Comparison of ENCODE assay signal across 9 mouse cellular contexts in the genomic region with DNA sequence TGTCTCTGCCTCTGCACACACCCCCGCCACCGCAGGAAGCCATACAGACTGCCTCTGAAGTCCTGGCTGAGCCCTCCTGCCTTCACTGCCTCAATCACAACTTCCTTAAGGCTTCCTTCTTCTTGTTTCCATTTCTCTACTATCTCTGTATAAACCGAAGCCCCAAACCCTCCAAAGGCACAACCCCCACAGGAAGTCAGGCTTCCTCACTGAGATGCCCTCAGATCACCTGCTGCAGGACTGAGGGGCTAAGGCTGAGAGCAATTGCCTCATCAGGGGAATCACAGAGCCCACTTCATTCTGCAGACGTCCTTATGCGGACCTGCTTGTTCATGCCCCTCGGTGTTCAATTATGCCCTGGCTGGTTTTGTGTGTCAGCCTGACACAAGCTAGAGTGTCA. TPM values are rescaled to one million over a fixed set of nuclear protein-coding genes. Genes with fewer than 3 reads are reported as not detected.
A peak's percentile ranks its signal among the peaks of the same experiment; 100 is the strongest.
DNase-seq lines count a peak whose midpoint lies in the region; ATAC-seq lines count a peak whose summit lies in the region.
"Had no signal": no experiment of that assay in that cellular context is flagged by ENCODE, and none has a peak within 500 bp of the region (broad histone marks: within the 10 kb centered on the region; RNA-seq: fewer than 3 reads in every experiment).

No protein-coding gene starts in this region.

- no peak for ATAC-seq in heart, embryonic 15.5 days (replicated peaks; ENCODE audit: insufficient number of reproducible peaks, insufficient read depth, low FRiP score, low read depth)
- peak; percentile 24 for ATAC-seq in activated CD4-positive, CD25-positive, alpha-beta regulatory T cell, adult 4 months
- peak; percentile 7 for ATAC-seq in inflammation-experienced regulatory T-cells, adult 6 months
- no peak for ATAC-seq in neural tube, embryonic 12.5 days (ENCODE audit: low FRiP score, low read depth)
- ATAC-seq in megakaryocyte-erythroid progenitor cell, adult 5-6 weeks (replicated peaks; ENCODE audit: low FRiP score, low TSS enrichment, poor library complexity, severe bottlenecking) = no peak

- H3K27me3 ChIP-seq in heart, embryonic 15.5 days = no peaks in the 10 kb centered on the region
- no peaks in the 10 kb centered on the region for H3K27me3 ChIP-seq in neural tube, embryonic 12.5 days (replicated peaks)

- H3K4me2 ChIP-seq in heart, embryonic 15.5 days = peak overlapping the region; percentile 88
- peak overlapping the region; percentile 98 for H3K4me2 ChIP-seq in neural tube, embryonic 12.5 days (replicated peaks)

- H3K9me3 ChIP-seq in heart, embryonic 15.5 days (replicated peaks) = no peaks in the 10 kb centered on the region
- no peaks in the 10 kb centered on the region for H3K9me3 ChIP-seq in neural tube, embryonic 12.5 days

- no peak overlapping the region for H3K9ac ChIP-seq in heart, embryonic 15.5 days
- 0 out of 2 replicates have a peak overlapping the region, but pooled peaks have one; percentile 93 for H3K9ac ChIP-seq in neural tube, embryonic 12.5 days

- peak overlapping the region; percentile 78; the same call in 1 of the 2 replicates for H3K4me3 ChIP-seq in heart, embryonic 15.5 days
- peak overlapping the region; percentile 88; the same call in 1 of the 2 replicates for H3K4me3 ChIP-seq in neural tube, embryonic 12.5 days

- 77% methylated on average over 6 of the region's 6 CpGs for WGBS in heart, embryonic 15.5 days
- WGBS in neural tube, embryonic 12.5 days = 92% methylated on average over 6 of the region's 6 CpGs

- no peak for DNase-seq in heart, adult 8-10 months (ENCODE audit: low spot score)
- no peak for DNase-seq in retina, embryonic 14.5 days (ENCODE audit: low spot score)
- no peak for DNase-seq in ovary, postnatal 10 days (ENCODE audit: low spot score)

- no peak overlapping the region for H3K27ac ChIP-seq in heart, embryonic 15.5 days
- H3K27ac ChIP-seq in neural tube, embryonic 12.5 days = no peak overlapping the region

- H3K36me3 ChIP-seq in heart, embryonic 15.5 days = peaks cover 33% of the 10 kb centered on the region
- H3K36me3 ChIP-seq in neural tube, embryonic 12.5 days = peaks cover 31% of the 10 kb centered on the region

- peaks cover 22% of the 10 kb centered on the region for H3K4me1 ChIP-seq in heart, embryonic 15.5 days (replicated peaks)
- peaks cover 20% of the 10 kb centered on the region for H3K4me1 ChIP-seq in neural tube, embryonic 12.5 days

RNA-seq across cellular contexts. Expression of a gene that starts 1.4 kb away (rescaled TPM):
- polyA plus RNA-seq in heart, embryonic 15.5 days (2015; fragmentation: Nextera tagmentation; extraction: Ambion mirVana) = 365 and 436 TPM in 2 replicates
- total RNA-seq in heart, adult 8-10 months (2022) = 100 to 1,000 TPM; 218 to 255 (median 237) TPM
- polyA plus RNA-seq in activated CD4-positive, CD25-positive, alpha-beta regulatory T cell, adult 4 months (2017; shearing (Covaris generic)) = 100 to 1,000 TPM; 241 to 311 TPM
- polyA plus RNA-seq in inflammation-experienced regulatory T-cells, adult 6 months (2017; shearing (Covaris generic)) = 100 to 1,000 TPM; 205 to 272 (median 248) TPM
- 433 and 441 TPM in 2 replicates for polyA plus RNA-seq in neural tube, embryonic 12.5 days (2016; fragmentation: Nextera tagmentation; extraction: Ambion mirVana)
- total RNA-seq in megakaryocyte-erythroid progenitor cell, adult 5-6 weeks (2014; fragmentation: Nextera tagmentation) = 193 and 214 TPM in 2 replicates
- total RNA-seq in megakaryocyte-erythroid progenitor cell, adult 5-6 weeks (2017) = 142 TPM in 2 replicates

RNA-seq across cellular contexts. Expression of a gene that starts 8.2 kb away (rescaled TPM):
- polyA plus RNA-seq in heart, embryonic 15.5 days (2015; fragmentation: Nextera tagmentation; extraction: Ambion mirVana) = 0.19 TPM in 1 of 2 replicates, not detected in the other
- total RNA-seq in heart, adult 8-10 months (2022) = not detected
- 1 to 10 TPM; 2.3 to 3.9 TPM for polyA plus RNA-seq in activated CD4-positive, CD25-positive, alpha-beta regulatory T cell, adult 4 months (2017; shearing (Covaris generic))
- polyA plus RNA-seq in inflammation-experienced regulatory T-cells, adult 6 months (2017; shearing (Covaris generic)) = 1 to 10 TPM in 2 of 3 experiments, under 1 TPM in 1; 0.64 to 2.5 (median 1.7) TPM
- polyA plus RNA-seq in neural tube, embryonic 12.5 days (2016; fragmentation: Nextera tagmentation; extraction: Ambion mirVana) = 0.22 TPM in 1 of 2 replicates, not detected in the other
- 0.72 and 5.4 TPM in 2 replicates for total RNA-seq in megakaryocyte-erythroid progenitor cell, adult 5-6 weeks (2014; fragmentation: Nextera tagmentation)
- not detected in 2 replicates for total RNA-seq in megakaryocyte-erythroid progenitor cell, adult 5-6 weeks (2017)

RNA-seq across cellular contexts. Expression of a gene that starts 22.8 kb away (rescaled TPM):
- polyA plus RNA-seq in heart, embryonic 15.5 days (2015; fragmentation: Nextera tagmentation; extraction: Ambion mirVana) = not detected in 2 replicates
- not detected for total RNA-seq in heart, adult 8-10 months (2022)
- polyA plus RNA-seq in activated CD4-positive, CD25-positive, alpha-beta regulatory T cell, adult 4 months (2017; shearing (Covaris generic)) = not detected
- polyA plus RNA-seq in inflammation-experienced regulatory T-cells, adult 6 months (2017; shearing (Covaris generic)) = not detected
- polyA plus RNA-seq in neural tube, embryonic 12.5 days (2016; fragmentation: Nextera tagmentation; extraction: Ambion mirVana) = not detected in 2 replicates
- not detected in 2 replicates for total RNA-seq in megakaryocyte-erythroid progenitor cell, adult 5-6 weeks (2014; fragmentation: Nextera tagmentation)
- not detected in 2 replicates for total RNA-seq in megakaryocyte-erythroid progenitor cell, adult 5-6 weeks (2017)
- polyA plus RNA-seq: large intestine, adult 2 months had no signal

RNA-seq across cellular contexts. Expression of a gene that starts 34.8 kb away (rescaled TPM):
- polyA plus RNA-seq in heart, embryonic 15.5 days (2015; fragmentation: Nextera tagmentation; extraction: Ambion mirVana) = not detected in 2 replicates
- total RNA-seq in heart, adult 8-10 months (2022) = not detected
- not detected for polyA plus RNA-seq in activated CD4-positive, CD25-positive, alpha-beta regulatory T cell, adult 4 months (2017; shearing (Covaris generic))
- not detected for polyA plus RNA-seq in inflammation-experienced regulatory T-cells, adult 6 months (2017; shearing (Covaris generic))
- polyA plus RNA-seq in neural tube, embryonic 12.5 days (2016; fragmentation: Nextera tagmentation; extraction: Ambion mirVana) = not detected in 2 replicates
- total RNA-seq in megakaryocyte-erythroid progenitor cell, adult 5-6 weeks (2014; fragmentation: Nextera tagmentation) = not detected in 2 replicates
- not detected in 2 replicates for total RNA-seq in megakaryocyte-erythroid progenitor cell, adult 5-6 weeks (2017)
- polyA plus RNA-seq: large intestine, adult 2 months had no signal

RNA-seq across cellular contexts. Expression of a gene that starts 46.2 kb away (rescaled TPM):
- polyA plus RNA-seq in heart, embryonic 15.5 days (2015; fragmentation: Nextera tagmentation; extraction: Ambion mirVana) = not detected in 2 replicates
- total RNA-seq in heart, adult 8-10 months (2022) = not detected
- not detected for polyA plus RNA-seq in activated CD4-positive, CD25-positive, alpha-beta regulatory T cell, adult 4 months (2017; shearing (Covaris generic))
- not detected for polyA plus RNA-seq in inflammation-experienced regulatory T-cells, adult 6 months (2017; shearing (Covaris generic))
- not detected in 2 replicates for polyA plus RNA-seq in neural tube, embryonic 12.5 days (2016; fragmentation: Nextera tagmentation; extraction: Ambion mirVana)
- total RNA-seq in megakaryocyte-erythroid progenitor cell, adult 5-6 weeks (2014; fragmentation: Nextera tagmentation) = not detected in 2 replicates
- total RNA-seq in megakaryocyte-erythroid progenitor cell, adult 5-6 weeks (2017) = not detected in 2 replicates
- polyA plus RNA-seq: large intestine, adult 2 months had no signal

Comparison
In these comparisons a context has a peak if more than half of its experiments do, and no peak if none do; other contexts are left out.
1. ATAC-seq: peak in activated CD4-positive, CD25-positive, alpha-beta regulatory T cell, adult 4 months (single experiment) and inflammation-experienced regulatory T-cells, adult 6 months (single experiment); none in heart, embryonic 15.5 days (single experiment), neural tube, embryonic 12.5 days (single experiment) and megakaryocyte-erythroid progenitor cell, adult 5-6 weeks (single experiment).